16 mouse cellular contexts compared by ENCODE assay signal in genomic region chr14:31209133-31209557, GRCm38 (mm10). TPM values are rescaled to one million over a fixed set of nuclear protein-coding genes. Genes with fewer than 3 reads are reported as not detected.
DNase-seq lines count a peak whose midpoint lies in the region; ATAC-seq and TF ChIP-seq lines count a peak whose summit lies in the region.
"Had no signal": no experiment of that assay in that cellular context is flagged by ENCODE, and none has a peak within 500 bp of the region (broad histone marks: within the 10 kb centered on the region; RNA-seq: fewer than 3 reads in every experiment).

No protein-coding gene starts in this region.

- H3K36me3 ChIP-seq in embryonic facial prominence, embryonic 14.5 days (ENCODE audit: control insufficient read depth, insufficient read depth, low read length), result peaks cover 7% of the 10 kb centered on the region
- H3K36me3 ChIP-seq in heart, embryonic 10.5 days, result peaks cover 41% of the 10 kb centered on the region
- peaks cover 1% of the 10 kb centered on the region for H3K36me3 ChIP-seq in midbrain, embryonic 14.5 days (ENCODE audit: control insufficient read depth, insufficient read depth, low read length)

- no peak overlapping the region for H3K4me3 ChIP-seq in gastrocnemius, adult 2 months
- no peak overlapping the region for H3K4me3 ChIP-seq in embryonic facial prominence, embryonic 14.5 days (ENCODE audit: low read depth, low read length)
- peak overlapping the region; percentile 66 for H3K4me3 ChIP-seq in heart, embryonic 10.5 days
- no peak overlapping the region for H3K4me3 ChIP-seq in midbrain, embryonic 14.5 days (replicated peaks; ENCODE audit: low read depth, low read length)
- H3K4me3 ChIP-seq: forebrain, embryonic 10.5 days; hindbrain, embryonic 10.5 days; megakaryocyte, embryonic 14.5 days had no signal

- DNase-seq in gastrocnemius, adult 2 months, result no peak
- DNase-seq in gastrocnemius, postnatal 25 days, result no peak
- no peak for DNase-seq in embryonic facial prominence, embryonic 14.5 days (ENCODE audit: low spot score)
- peak; percentile 93 for DNase-seq in heart, embryonic 10.5 days (ENCODE audit: low spot score)
- peak; percentile 80 to 86 for DNase-seq in heart, postnatal 10 days
- no peak for DNase-seq in left cerebral cortex, postnatal 25 days (ENCODE audit: low spot score in 2 of 2)
- no peak for DNase-seq in spleen, postnatal 10 days (ENCODE audit: low spot score in 2 of 2)
- DNase-seq in midbrain, embryonic 14.5 days, result no peak
- DNase-seq: adrenal gland, adult 8-10 months; cerebellum, adult 11-12 months; spleen, adult 18-20 months had no signal

- no peak overlapping the region for H3K4me2 ChIP-seq in embryonic facial prominence, embryonic 14.5 days (ENCODE audit: low read depth, low read length)
- H3K4me2 ChIP-seq in midbrain, embryonic 14.5 days (ENCODE audit: low read length), result no peak overlapping the region
- H3K4me2 ChIP-seq: embryonic facial prominence, embryonic 15.5 days had no signal

- no peaks in the 10 kb centered on the region for H3K27me3 ChIP-seq in embryonic facial prominence, embryonic 14.5 days (replicated peaks; ENCODE audit: control insufficient read depth, insufficient read depth, low read length)
- no peaks in the 10 kb centered on the region for H3K27me3 ChIP-seq in heart, embryonic 10.5 days (ENCODE audit: insufficient read depth, poor library complexity, severe bottlenecking)
- H3K27me3 ChIP-seq in midbrain, embryonic 14.5 days (ENCODE audit: control insufficient read depth, insufficient read depth, low read length), result no peaks in the 10 kb centered on the region
- H3K27me3 ChIP-seq: embryonic facial prominence, embryonic 15.5 days had no signal

- no peak for ATAC-seq in embryonic facial prominence, embryonic 14.5 days (ENCODE audit: low read depth)
- ATAC-seq in midbrain, embryonic 14.5 days (ENCODE audit: low FRiP score, low TSS enrichment), result no peak
- ATAC-seq: midbrain, embryonic 16.5 days had no signal

- H3K4me1 ChIP-seq in embryonic facial prominence, embryonic 14.5 days (ENCODE audit: control insufficient read depth, insufficient read depth, low read length), result peaks cover 15% of the 10 kb centered on the region
- H3K4me1 ChIP-seq in heart, embryonic 10.5 days, result peaks cover 78% of the 10 kb centered on the region
- peaks cover 16% of the 10 kb centered on the region for H3K4me1 ChIP-seq in midbrain, embryonic 14.5 days (ENCODE audit: control insufficient read depth, insufficient read depth, low read length)

- TF ChIP-seq CTCF in gastrocnemius, adult 2 months (IDR thresholded peaks at IDR 0.05), result no peak

- H3K9ac ChIP-seq in embryonic facial prominence, embryonic 14.5 days (ENCODE audit: low read depth, low read length), result 0 out of 2 replicates have a peak overlapping the region, but pooled peaks have one; percentile 10
- H3K9ac ChIP-seq in midbrain, embryonic 14.5 days (replicated peaks; ENCODE audit: low read length), result no peak overlapping the region
- H3K9ac ChIP-seq: embryonic facial prominence, embryonic 15.5 days had no signal

- H3K27ac ChIP-seq in gastrocnemius, adult 2 months, result peak overlapping the region; percentile 53; the same call in 1 of the 2 replicates
- no peak overlapping the region for H3K27ac ChIP-seq in embryonic facial prominence, embryonic 14.5 days (replicated peaks; ENCODE audit: low read depth, low read length)
- H3K27ac ChIP-seq in heart, embryonic 10.5 days, result peak overlapping the region; percentile 99
- no peak overlapping the region for H3K27ac ChIP-seq in midbrain, embryonic 14.5 days (replicated peaks; ENCODE audit: low read depth, low read length)
- H3K27ac ChIP-seq: embryonic facial prominence, embryonic 15.5 days; forebrain, embryonic 10.5 days; hindbrain, embryonic 10.5 days had no signal

- no peaks in the 10 kb centered on the region for H3K9me3 ChIP-seq in embryonic facial prominence, embryonic 14.5 days (ENCODE audit: control insufficient read depth, low read length)
- no peaks in the 10 kb centered on the region for H3K9me3 ChIP-seq in heart, embryonic 10.5 days
- H3K9me3 ChIP-seq in midbrain, embryonic 14.5 days (ENCODE audit: control insufficient read depth, low read length), result no peaks in the 10 kb centered on the region
- H3K9me3 ChIP-seq: embryonic facial prominence, embryonic 15.5 days; forebrain, embryonic 10.5 days; hindbrain, embryonic 10.5 days; megakaryocyte, embryonic 14.5 days had no signal

- intact Hi-C loops in gastrocnemius, adult 2 months (cut with DNase I), result loop anchor here (5.0 kb wide), 1 partner anchor 43 kb away; the partner anchor contains the start of genes Bap1 and Phf7
- intact Hi-C loops in heart, postnatal 10 days (cut with DNase I), result no loop called here
- intact Hi-C loops in left cerebral cortex, postnatal 25 days (cut with DNase I), result no loop called here

- 76% methylated on average over 3 of the region's 4 CpGs for WGBS in embryonic facial prominence, embryonic 14.5 days
- WGBS in heart, embryonic 10.5 days, result 48% methylated on average over 4 of the region's 4 CpGs
- WGBS in midbrain, embryonic 14.5 days, result 81% methylated on average over 4 of the region's 4 CpGs

RNA-seq across cellular contexts. Expression of gene Tnnc1, which starts 1.0 kb away (rescaled TPM):
- 1,000 to 10,000 TPM in 1 of 2 experiments, 100 to 1,000 TPM in 1; 386 to 1,185 TPM for total RNA-seq in gastrocnemius, adult 2 months (2021)
- total RNA-seq in gastrocnemius, postnatal 25 days (2021), result 100 to 1,000 TPM; 137 to 627 TPM
- 546 and 580 TPM in 2 replicates for polyA plus RNA-seq in embryonic facial prominence, embryonic 14.5 days (2014; fragmentation: Nextera tagmentation; extraction: Ambion mirVana)
- polyA plus RNA-seq in heart, embryonic 10.5 days (2016; fragmentation: Nextera tagmentation; extraction: Ambion mirVana), result 1,899 and 2,942 TPM in 2 replicates
- 1,000 to 10,000 TPM; 5,439 to 5,458 TPM for total RNA-seq in heart, postnatal 10 days (2021)
- 10 to 100 TPM; 65.9 to 79.1 TPM for total RNA-seq in left cerebral cortex, postnatal 25 days (2021)
- 2.1 and 2.6 TPM in 2 replicates for polyA plus RNA-seq in midbrain, embryonic 14.5 days (2014; fragmentation: Nextera tagmentation; extraction: Ambion mirVana)

RNA-seq across cellular contexts. Expression of gene Nisch, which starts 7.6 kb away (rescaled TPM):
- total RNA-seq in gastrocnemius, adult 2 months (2021), result 10 to 100 TPM; 60.8 to 70.3 TPM
- total RNA-seq in gastrocnemius, postnatal 25 days (2021), result 10 to 100 TPM; 63.7 to 67.7 TPM
- 296 and 339 TPM in 2 replicates for polyA plus RNA-seq in embryonic facial prominence, embryonic 14.5 days (2014; fragmentation: Nextera tagmentation; extraction: Ambion mirVana)
- polyA plus RNA-seq in heart, embryonic 10.5 days (2016; fragmentation: Nextera tagmentation; extraction: Ambion mirVana), result 457 and 500 TPM in 2 replicates
- 100 to 1,000 TPM; 234 to 236 TPM for total RNA-seq in heart, postnatal 10 days (2021)
- total RNA-seq in left cerebral cortex, postnatal 25 days (2021), result 100 to 1,000 TPM; 375 to 386 TPM
- 280 and 343 TPM in 2 replicates for polyA plus RNA-seq in midbrain, embryonic 14.5 days (2014; fragmentation: Nextera tagmentation; extraction: Ambion mirVana)

RNA-seq across cellular contexts. Expression of gene Sema3g, which starts 8.5 kb away (rescaled TPM):
- 1 to 10 TPM; 7.0 to 8.3 TPM for total RNA-seq in gastrocnemius, adult 2 months (2021)
- total RNA-seq in gastrocnemius, postnatal 25 days (2021), result 1 to 10 TPM; 6.0 to 6.1 TPM
- 0.51 and 0.54 TPM in 2 replicates for polyA plus RNA-seq in embryonic facial prominence, embryonic 14.5 days (2014; fragmentation: Nextera tagmentation; extraction: Ambion mirVana)
- polyA plus RNA-seq in heart, embryonic 10.5 days (2016; fragmentation: Nextera tagmentation; extraction: Ambion mirVana), result 0.47 and 0.54 TPM in 2 replicates
- total RNA-seq in heart, postnatal 10 days (2021), result 10 to 100 TPM; 15.1 to 16.9 TPM
- 1 to 10 TPM; 4.9 to 5.5 TPM for total RNA-seq in left cerebral cortex, postnatal 25 days (2021)
- 0.12 and 0.24 TPM in 2 replicates for polyA plus RNA-seq in midbrain, embryonic 14.5 days (2014; fragmentation: Nextera tagmentation; extraction: Ambion mirVana)

RNA-seq across cellular contexts. Expression of gene Stab1, which starts 40.7 kb away (rescaled TPM):
- 10 to 100 TPM; 14.0 to 16.5 TPM for total RNA-seq in gastrocnemius, adult 2 months (2021)
- 10 to 100 TPM; 15.8 to 26.6 TPM for total RNA-seq in gastrocnemius, postnatal 25 days (2021)
- polyA plus RNA-seq in embryonic facial prominence, embryonic 14.5 days (2014; fragmentation: Nextera tagmentation; extraction: Ambion mirVana), result 69.4 and 76.1 TPM in 2 replicates
- polyA plus RNA-seq in heart, embryonic 10.5 days (2016; fragmentation: Nextera tagmentation; extraction: Ambion mirVana), result 28.9 and 30.2 TPM in 2 replicates
- total RNA-seq in heart, postnatal 10 days (2021), result 10 to 100 TPM; 77.3 to 78.9 TPM
- total RNA-seq in left cerebral cortex, postnatal 25 days (2021), result 10 to 100 TPM; 19.8 to 30.3 TPM
- polyA plus RNA-seq in midbrain, embryonic 14.5 days (2014; fragmentation: Nextera tagmentation; extraction: Ambion mirVana), result 6.6 and 26.6 TPM in 2 replicates

RNA-seq across cellular contexts. Expression of gene Phf7, which starts 42.0 kb away (rescaled TPM):
- total RNA-seq in gastrocnemius, adult 2 months (2021), result 1 to 10 TPM; 7.3 to 8.9 TPM
- 1 to 10 TPM; 5.2 to 6.3 TPM for total RNA-seq in gastrocnemius, postnatal 25 days (2021)
- 10.0 and 12.8 TPM in 2 replicates for polyA plus RNA-seq in embryonic facial prominence, embryonic 14.5 days (2014; fragmentation: Nextera tagmentation; extraction: Ambion mirVana)
- polyA plus RNA-seq in heart, embryonic 10.5 days (2016; fragmentation: Nextera tagmentation; extraction: Ambion mirVana), result 8.4 and 11.8 TPM in 2 replicates
- total RNA-seq in heart, postnatal 10 days (2021), result 1 to 10 TPM; 5.2 to 6.0 TPM
- 1 to 10 TPM; 3.2 to 4.2 TPM for total RNA-seq in left cerebral cortex, postnatal 25 days (2021)
- 12.0 and 12.1 TPM in 2 replicates for polyA plus RNA-seq in midbrain, embryonic 14.5 days (2014; fragmentation: Nextera tagmentation; extraction: Ambion mirVana)

Comparison
In these comparisons a context has a peak if more than half of its experiments do, and no peak if none do; other contexts are left out.
1. DNase-seq: peak in heart, embryonic 10.5 days (single experiment) and heart, postnatal 10 days (2 of 2); none in gastrocnemius, adult 2 months (single experiment), gastrocnemius, postnatal 25 days (single experiment), embryonic facial prominence, embryonic 14.5 days (single experiment), left cerebral cortex, postnatal 25 days (0 of 2), spleen, postnatal 10 days (0 of 2) and midbrain, embryonic 14.5 days (single experiment).
2. H3K27ac ChIP-seq: peak in gastrocnemius, adult 2 months (single experiment) and heart, embryonic 10.5 days (single experiment); none in embryonic facial prominence, embryonic 14.5 days (single experiment) and midbrain, embryonic 14.5 days (single experiment).
3. RNA of gene Tnnc1, which starts 1.0 kb away (total RNA-seq): 5,439 to 5,458 TPM in heart, postnatal 10 days; 386 to 1,185 TPM in gastrocnemius, adult 2 months, 137 to 627 TPM in gastrocnemius, postnatal 25 days and 65.9 to 79.1 TPM in left cerebral cortex, postnatal 25 days; every median in the first group is over 4 times any median in the second.